Mouse (Mus musculus) MEL (cell line): ENCODE data around the gene Zfp963.

Experiments
- CHD1 ChIP-seq: IDR thresholded peaks from 2 replicates; pipeline ENCODE4 v1.6.1; 2012; ENCODE audit warnings: low read depth, mild to moderate bottlenecking, inconsistent platforms, low read length, improper control_type of control experiment
- CTCF ChIP-seq, 3 experiments: IDR thresholded peaks in 2 of 3; conservative IDR thresholded peaks in 1 of 3; 2 replicates each; pipeline ENCODE4 v1.5.1; 2011 to 2012; ENCODE audit warnings: low read length in 3 of 3, low read depth in 2 of 3, mild to moderate bottlenecking in 2 of 3, improper control_type of control experiment in 1 of 3, inconsistent platforms in 1 of 3, mixed read lengths in 1 of 3, moderate library complexity in 1 of 3; ENCODE audit not compliant: control insufficient read depth in 1 of 3, insufficient read depth in 1 of 3, poor library complexity in 1 of 3, severe bottlenecking in 1 of 3
- EP300 ChIP-seq, 2 experiments: IDR thresholded peaks; 2 replicates each; pipeline ENCODE4 v1.6.1; 2011; ENCODE audit warnings: improper control_type of control experiment in 2 of 2, low read length in 2 of 2, low read depth in 1 of 2, mild to moderate bottlenecking in 1 of 2
- KAT2A ChIP-seq: conservative IDR thresholded peaks from 2 replicates; pipeline ENCODE4 v1.6.1; 2012; ENCODE audit warnings: low read depth, low read length, improper control_type of control experiment, inconsistent platforms
- MAFK ChIP-seq: IDR thresholded peaks from 2 replicates; pipeline ENCODE4 v1.6.1; 2011; ENCODE audit warnings: low read depth, mild to moderate bottlenecking, low read length, improper control_type of control experiment, borderline replicate concordance
- MAZ ChIP-seq: IDR thresholded peaks from 2 replicates; pipeline ENCODE4 v1.6.1; 2012; ENCODE audit warnings: low read depth, mild to moderate bottlenecking, inconsistent platforms, low read length, improper control_type of control experiment
- MXI1 ChIP-seq: IDR thresholded peaks from 2 replicates; pipeline ENCODE4 v1.6.1; 2011; ENCODE audit warnings: mild to moderate bottlenecking, low read depth, low read length, improper control_type of control experiment
- MYB ChIP-seq: IDR thresholded peaks from 2 replicates; pipeline ENCODE4 v1.6.1; 2011; ENCODE audit warnings: mild to moderate bottlenecking, low read depth, low read length, improper control_type of control experiment
- POLR2A ChIP-seq, 2 experiments: IDR thresholded peaks; 2 replicates each; pipeline ENCODE4 v1.6.1; 2011 to 2012; ENCODE audit warnings: low read length in 2 of 2, mild to moderate bottlenecking in 2 of 2, control low read depth in 1 of 2, improper control_type of control experiment in 1 of 2, low read depth in 1 of 2, moderate library complexity in 1 of 2; ENCODE audit not compliant: control insufficient read depth in 1 of 2, insufficient read depth in 1 of 2, poor library complexity in 1 of 2
- TBP ChIP-seq: IDR thresholded peaks from 2 replicates; pipeline ENCODE4 v1.8.0; 2011; ENCODE audit warnings: low read depth, low read length, improper control_type of control experiment
- TCF12 ChIP-seq: IDR thresholded peaks from 2 replicates; pipeline ENCODE4 v1.6.1; 2014; ENCODE audit warnings: low read depth, mild to moderate bottlenecking, inconsistent platforms, low read length, improper control_type of control experiment, moderate library complexity
- ZC3H11A ChIP-seq: IDR thresholded peaks from 2 replicates; pipeline ENCODE4 v1.6.1; 2012; ENCODE audit warnings: low read depth, mild to moderate bottlenecking, inconsistent platforms, low read length, improper control_type of control experiment
- ZNF384 ChIP-seq: IDR thresholded peaks from 2 replicates; pipeline ENCODE4 v1.6.1; 2012; ENCODE audit warnings: low read depth, mild to moderate bottlenecking, inconsistent platforms, low read length, improper control_type of control experiment

- TF ChIP-seq MAZ (no peak), POLR2A (IDR thresholded peaks at IDR 0.05; ENCODE audit: control insufficient read depth in 1 of 2, insufficient read depth in 1 of 2, low read depth in 1 of 2, low read length in 2 of 2, poor library complexity in 1 of 2) (no peak), CTCF (IDR thresholded peaks at IDR 0.05 in 2 of 3, conservative IDR thresholded peaks at IDR 0.05 in 1 of 3; ENCODE audit: control insufficient read depth in 1 of 3, insufficient read depth in 1 of 3, low read depth in 2 of 3, low read length in 3 of 3, poor library complexity in 1 of 3, severe bottlenecking in 1 of 3) (no peak), MAFK (no peak), EP300 (IDR thresholded peaks at IDR 0.05; ENCODE audit: low read depth in 1 of 2, low read length in 2 of 2) (no peak), ZNF384 (no peak), MYB (no peak), KAT2A (no peak), CHD1 (no peak), MXI1 (no peak), TCF12 (no peak), ZC3H11A (no peak), TBP (no peak)
These were observed 32.6 kb downstream of the Zfp963 start for GRCm38 (mm10) chr8:69717232-69717580.
